Mouse (Mus musculus): ENCODE measurements around the gene 4933407L21Rik.
A peak's percentile ranks its signal among the peaks of the same experiment; 100 is the strongest.

Gene 4933407L21Rik

DNA sequence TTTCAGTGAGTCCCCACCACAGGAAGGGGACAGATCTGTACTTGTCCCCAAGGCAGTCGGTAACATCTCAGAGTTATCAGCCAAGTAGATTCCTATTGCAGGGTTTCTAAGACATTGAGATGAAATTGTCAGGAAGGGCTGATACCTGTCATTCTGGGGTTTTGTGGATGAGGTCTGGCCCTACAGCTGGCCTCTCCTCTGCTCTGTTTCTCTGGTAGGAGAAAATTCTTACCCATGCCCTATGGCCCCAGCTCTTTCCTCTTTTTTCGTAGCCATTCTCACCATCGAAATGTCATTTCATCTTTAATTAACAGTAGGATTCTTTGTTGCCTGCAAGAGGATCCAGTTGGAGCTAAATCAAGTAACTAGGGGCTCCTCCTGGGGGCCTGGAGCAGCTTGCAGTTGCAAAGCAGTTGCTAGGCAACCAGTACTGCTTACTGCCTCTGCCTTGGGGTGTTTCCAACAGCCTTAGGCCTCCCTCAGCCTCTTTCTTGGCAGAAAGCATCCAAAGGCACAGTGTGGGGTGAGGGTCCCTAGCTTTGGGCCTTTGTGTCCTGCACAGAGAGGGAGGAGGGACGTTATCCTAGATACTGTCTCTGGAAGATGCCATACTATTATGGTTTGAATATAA is at the start of gene 4933407L21Rik:
Gene 4933407L21Rik (plus strand): TSS at position 427 of the 631 bp plus-strand sequence.
- peak in 1 of 2 experiments; percentile 29 for DNase-seq

GRCm38 (mm10) chr1:85882003-85882402 is 46.3 kb upstream of the 4933407L21Rik start:
- DNase-seq: no peak

DNA sequence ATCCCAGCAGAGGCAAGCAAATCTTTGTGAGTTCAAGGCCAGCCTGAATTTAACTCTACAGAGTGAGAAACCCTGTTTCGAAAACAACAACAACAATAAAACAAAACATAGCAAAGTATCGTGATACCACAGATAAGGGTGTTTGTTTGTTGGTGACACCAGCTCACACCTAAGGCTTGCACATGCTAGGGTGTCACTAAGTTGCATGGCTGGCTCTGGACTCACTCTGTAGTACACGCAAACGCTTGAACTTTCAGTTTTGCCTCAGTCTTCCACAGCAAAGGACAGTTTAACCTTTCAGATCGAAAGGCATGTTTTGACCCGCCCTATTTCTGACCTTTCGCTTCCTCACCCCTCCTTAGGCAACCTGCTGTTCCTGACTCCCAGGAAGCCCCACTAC is 41.1 kb upstream of the 4933407L21Rik start:
- no peak for DNase-seq

GRCm38 (mm10) chr1:85894231-85894747 is 34.0 kb upstream of the 4933407L21Rik start, which contains the start of gene Itm2c:
Itm2c (plus strand) TSS chr1:85894281.
- peak; percentile 92 to 96 for DNase-seq

- DNase-seq: peak; percentile 52 to 60
These were observed 33.4 kb upstream of the 4933407L21Rik start for GRCm38 (mm10) chr1:85894748-85895360.

- DNase-seq: peak; percentile 71 to 73
These were observed 32.9 kb upstream of the 4933407L21Rik start for GRCm38 (mm10) chr1:85895391-85895837.

- DNase-seq: no peak
These were observed 32.2 kb upstream of the 4933407L21Rik start for GRCm38 (mm10) chr1:85896110-85896509.

DNA sequence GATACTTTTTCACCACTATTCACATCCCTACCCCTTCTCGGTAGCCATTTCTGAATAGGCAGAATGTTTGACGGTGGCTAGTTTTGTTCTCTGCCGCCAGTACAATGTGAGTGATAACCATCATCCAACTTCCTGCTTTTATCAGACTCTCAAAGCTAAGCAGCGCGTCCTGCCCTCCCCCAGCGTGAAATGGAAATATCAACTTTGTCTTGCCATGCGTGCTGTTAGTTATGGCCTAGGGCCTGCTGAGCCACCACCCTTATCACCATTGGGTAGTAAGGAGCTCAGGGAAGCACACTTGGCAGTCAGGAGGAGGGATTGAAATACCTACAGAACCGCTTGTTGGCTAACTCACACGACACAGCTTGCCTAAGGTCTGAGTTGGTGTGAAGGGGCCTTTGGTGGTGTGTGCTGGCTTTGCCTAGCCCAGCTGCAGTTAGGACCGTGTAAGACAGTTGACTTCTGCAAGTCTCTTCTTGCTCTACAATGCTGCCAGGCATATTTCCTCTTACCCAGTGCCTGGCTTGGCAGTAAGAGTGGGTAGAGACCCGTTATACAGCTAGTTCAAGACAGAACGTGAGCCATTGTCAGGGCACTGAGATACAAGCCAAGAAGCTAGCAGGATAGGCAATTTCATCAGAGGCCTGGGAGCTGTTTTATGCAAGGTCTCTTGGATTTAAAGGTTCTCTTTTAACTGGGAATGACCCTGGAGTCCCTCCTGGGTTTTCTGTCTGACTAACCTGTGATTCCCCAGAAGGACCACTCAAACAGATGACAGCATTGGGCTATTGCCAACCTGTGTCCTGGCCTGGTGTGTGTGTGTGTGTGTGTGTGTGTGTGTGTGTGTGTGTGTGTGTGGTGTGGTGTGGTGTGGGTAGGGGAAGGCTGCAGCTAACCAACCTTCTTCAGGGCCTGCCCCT is 31.2 kb upstream of the 4933407L21Rik start:
- peak; percentile 9 to 33 for DNase-seq

- DNase-seq: peak in 1 of 2 experiments; percentile 16
These were observed 30.2 kb upstream of the 4933407L21Rik start for GRCm38 (mm10) chr1:85897901-85898760.

DNA sequence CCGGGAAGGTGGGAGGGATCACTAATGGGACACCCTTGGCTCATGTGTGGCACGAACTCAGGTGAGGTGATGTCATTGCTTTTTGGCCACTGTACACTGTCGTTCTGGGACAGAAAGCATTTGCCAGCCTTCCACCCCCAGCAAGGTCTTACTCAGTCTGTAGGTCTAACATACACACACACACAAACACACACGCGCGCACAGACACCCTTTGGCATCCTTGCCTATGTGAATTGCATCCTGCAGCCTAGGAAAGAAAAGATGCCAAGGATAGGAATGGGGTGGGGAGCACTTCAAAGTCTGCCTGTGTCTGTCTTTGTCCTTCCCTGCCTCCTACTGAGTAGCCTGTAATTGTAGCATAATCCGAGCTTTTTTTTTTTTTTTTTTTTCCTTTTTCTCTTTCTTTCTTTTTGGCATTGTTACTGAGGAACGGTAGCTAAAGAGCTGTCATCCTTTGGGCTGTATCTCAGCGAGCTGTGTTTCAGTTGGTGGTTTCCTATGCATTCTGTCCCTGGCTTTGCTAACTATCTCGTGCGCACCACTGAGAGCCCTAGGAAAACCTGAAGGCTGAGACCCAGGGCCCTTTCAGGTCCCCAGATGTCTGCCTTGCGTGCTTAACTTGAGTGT is 29.4 kb upstream of the 4933407L21Rik start:
- DNase-seq: peak; percentile 72 to 76

DNA sequence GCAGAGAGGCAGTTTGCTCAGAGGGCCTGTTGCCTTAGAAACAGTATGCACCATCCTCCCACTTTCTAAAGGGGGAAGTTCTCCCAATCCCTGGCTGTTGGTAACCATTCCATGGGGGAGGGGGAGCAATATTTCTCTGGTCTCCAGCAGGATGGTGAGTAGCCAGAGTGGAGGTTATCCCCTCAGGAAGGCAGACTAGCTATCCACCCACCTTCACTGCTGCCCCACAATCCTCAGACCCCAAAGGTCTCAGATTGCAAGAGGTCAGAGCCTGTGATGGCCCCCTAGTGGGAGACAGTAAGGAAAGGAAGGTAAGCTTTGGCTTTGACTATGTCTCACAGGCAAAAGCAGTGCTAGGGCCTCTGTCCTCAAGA is 28.9 kb upstream of the 4933407L21Rik start:
- DNase-seq: peak; percentile 12 to 33

GRCm38 (mm10) chr1:85900521-85901333 is 27.6 kb upstream of the 4933407L21Rik start:
- DNase-seq: peak; percentile 19 to 22

GRCm38 (mm10) chr1:85901516-85902107 is 26.7 kb upstream of the 4933407L21Rik start:
- DNase-seq: peak; percentile 37 to 49

- DNase-seq: peak; percentile 57 to 70
These were observed 26.1 kb upstream of the 4933407L21Rik start for GRCm38 (mm10) chr1:85902108-85902561.

- no peak for DNase-seq
These were observed 21.4 kb upstream of the 4933407L21Rik start for GRCm38 (mm10) chr1:85906892-85907291.

DNA sequence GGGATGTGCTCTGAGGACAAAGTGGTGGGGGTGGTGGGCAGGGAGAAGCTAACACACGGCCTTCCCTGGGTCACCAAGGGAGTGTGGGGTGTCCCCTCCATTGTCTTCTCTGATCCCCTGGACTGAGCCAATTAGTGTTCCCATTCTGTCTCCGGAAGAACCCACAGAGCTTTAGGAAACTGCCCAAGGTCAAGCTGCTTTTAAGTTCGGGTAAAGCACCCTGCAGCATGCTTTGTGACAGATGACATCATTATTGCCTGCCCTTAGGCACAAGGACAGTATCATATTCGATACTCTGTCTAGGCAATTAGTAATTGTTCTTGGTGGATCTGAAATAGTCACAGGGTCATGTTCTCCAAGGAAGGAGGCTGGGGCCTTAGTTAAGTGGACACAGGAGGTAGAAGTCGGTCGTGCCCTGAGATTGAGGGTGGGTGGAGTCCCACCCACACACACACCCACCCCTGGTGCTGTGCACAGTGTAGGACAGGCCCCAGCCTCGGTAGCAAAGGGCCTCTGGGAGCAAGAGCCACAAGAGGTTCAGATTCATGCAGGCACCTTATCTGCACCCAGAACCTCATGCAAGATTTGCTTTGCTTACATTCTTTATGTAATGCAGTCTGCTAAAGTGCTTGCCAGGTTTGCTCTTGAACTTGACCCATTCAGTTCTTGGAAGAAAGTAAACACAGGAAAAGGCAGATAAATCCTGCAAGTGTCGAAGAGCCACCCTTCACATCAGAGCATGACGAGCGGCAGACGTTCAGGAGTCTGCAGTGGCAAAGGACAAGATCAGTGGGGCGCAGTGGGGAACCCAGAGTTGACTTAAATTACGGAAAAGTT is 19.3 kb upstream of the 4933407L21Rik start:
- no peak for DNase-seq

DNA sequence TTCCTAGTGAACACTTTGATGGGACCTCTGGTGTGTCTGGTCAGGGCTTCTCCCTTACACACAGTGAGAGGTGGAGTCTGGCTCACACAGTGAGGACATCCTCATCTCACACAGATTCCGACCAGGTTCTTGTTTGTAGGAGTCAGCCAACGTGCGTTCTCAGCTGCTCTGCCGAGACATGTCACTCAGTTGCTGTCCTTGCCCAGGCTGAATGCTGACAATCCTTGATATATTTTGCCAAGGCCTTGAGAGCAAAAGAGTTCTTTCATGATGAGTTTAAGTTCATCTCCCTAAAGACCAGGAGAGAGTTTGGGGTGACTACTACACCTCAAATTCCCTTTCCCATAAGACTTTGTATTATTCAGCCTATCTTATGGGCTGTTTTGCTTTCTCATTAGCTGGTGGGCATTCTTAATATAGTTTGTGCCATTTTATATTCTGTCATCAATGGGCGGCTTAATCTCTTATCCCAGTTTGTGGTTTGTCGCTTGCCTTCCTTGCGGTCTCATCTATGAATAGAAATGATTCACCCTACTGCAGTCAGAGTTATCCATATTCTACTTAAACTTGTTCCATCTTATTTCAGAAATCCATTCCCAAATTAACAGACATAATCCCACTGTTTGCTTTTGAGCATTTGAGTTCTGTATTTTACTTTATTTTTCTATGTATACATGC is 15.1 kb upstream of the 4933407L21Rik start:
- DNase-seq: no peak

- DNase-seq: no peak
These were observed 12.4 kb upstream of the 4933407L21Rik start for GRCm38 (mm10) chr1:85915890-85916289.
